Mouse (Mus musculus) midbrain, embryonic 11.5 days (tissue): ENCODE results near the gene Synpo2. TPM values are rescaled to one million over a fixed set of nuclear protein-coding genes. Genes with fewer than 3 reads are reported as not detected.

Experiments used
- ATAC-seq: fragments of 200-750 bp; cut with Nextera tagmentation; 2 replicates; pipeline ENCODE4 v1.8.0; 2017; ENCODE audit warnings: moderate TSS enrichment, moderate library complexity; ENCODE audit not compliant: low FRiP score
- DNase-seq: peaks from one replicate; pipeline ENCODE4 v3.0.0; 2015; ENCODE audit warnings: low spot score; ENCODE audit errors: missing footprints
- H3K27ac ChIP-seq: fragments of 300-500 bp; sonication (generic); 2 replicates; pipeline ENCODE4 v1.5.1; 2014; ENCODE audit warnings: low read depth, low read length
- H3K27me3 ChIP-seq: fragments of 300-500 bp; sonication (generic); 2 replicates; pipeline ENCODE4 v1.6.1; 2014; ENCODE audit warnings: mild to moderate bottlenecking, low read length, moderate library complexity, mixed read lengths; ENCODE audit not compliant: control insufficient read depth, insufficient read depth
- H3K36me3 ChIP-seq: fragments of 300-500 bp; sonication (generic); 2 replicates; pipeline ENCODE4 v1.6.1; 2014; ENCODE audit warnings: mild to moderate bottlenecking, low read length, moderate library complexity, mixed read lengths; ENCODE audit not compliant: control insufficient read depth, insufficient read depth
- H3K4me1 ChIP-seq: fragments of 300-500 bp; sonication (generic); 2 replicates; pipeline ENCODE4 v1.6.1; 2014; ENCODE audit warnings: low read length; ENCODE audit not compliant: control insufficient read depth, insufficient read depth
- H3K4me2 ChIP-seq: fragments of 300-500 bp; sonication (generic); 2 replicates; pipeline ENCODE4 v1.6.1; 2014; ENCODE audit warnings: mild to moderate bottlenecking, moderate library complexity
- H3K4me3 ChIP-seq: fragments of 300-500 bp; sonication (generic); 2 replicates; pipeline ENCODE4 v1.5.1; 2014; ENCODE audit warnings: low read depth, low read length
- H3K9ac ChIP-seq: fragments of 300-500 bp; sonication (generic); 2 replicates; pipeline ENCODE4 v1.6.1; 2014; ENCODE audit warnings: low read length
- H3K9me3 ChIP-seq: fragments of 300-500 bp; sonication (generic); 2 replicates; pipeline ENCODE4 v1.6.1; 2016; ENCODE audit warnings: low read length; ENCODE audit not compliant: control insufficient read depth
- WGBS: fragments of 180-500 bp; shearing (Covaris S2); extraction: QIAGEN DNeasy Blood & Tissue Kit; methylation state at CpG from one replicate; pipeline ENCODE4 v1.1.7; 2014; 5-methylcytosine and 5-hydroxymethylcytosine counted together
- polyA plus RNA-seq: library from polyadenylated mRNA; unstranded; fragments of >200 nt; fragmentation: Nextera tagmentation; extraction: Ambion mirVana; gene quantifications from 2 replicates; pipeline ENCODE4 v1.2.1, GENCODE M21; 2014

Gene Synpo2
- polyA plus RNA-seq, 1 experiment from 2014 or later: 4.8 TPM

GRCm38 (mm10) chr3:123163192-123163523 lies 72.8 kb downstream of the Synpo2 start:
- Histone ChIP-seq H3K4me2 (no peak overlapping the region), H3K4me3 (no peak overlapping the region), H3K27ac (no peak overlapping the region), H3K9me3 (no peaks in the 10 kb centered on the region), H3K36me3 (no peaks in the 10 kb centered on the region), H3K27me3 (no peaks in the 10 kb centered on the region), H3K9ac (no peak overlapping the region), H3K4me1 (peaks cover 2% of the 10 kb centered on the region; the same call in 1 of the 2 replicates)
- WGBS: 33% methylated on average over 4 of the region's 4 CpGs
- ATAC-seq (0 out of 2 replicates have a peak, but pooled peaks have one; percentile 23), DNase-seq (no peak)

GRCm38 (mm10) chr3:123162289-123163191 lies 73.4 kb downstream of the Synpo2 start:
- WGBS: 50% methylated on average over 6 of the region's 6 CpGs
- Histone ChIP-seq H3K36me3 (no peaks in the 10 kb centered on the region), H3K4me2 (no peak overlapping the region), H3K27me3 (no peaks in the 10 kb centered on the region), H3K27ac (no peak overlapping the region), H3K4me3 (no peak overlapping the region), H3K4me1 (peaks cover 2% of the 10 kb centered on the region; the same call in 1 of the 2 replicates), H3K9me3 (no peaks in the 10 kb centered on the region), H3K9ac (no peak overlapping the region)
- no peak for ATAC-seq
- no peak for DNase-seq

GRCm38 (mm10) chr3:123160792-123161191 lies 75.2 kb downstream of the Synpo2 start:
- Histone ChIP-seq H3K9me3 (no peaks in the 10 kb centered on the region), H3K36me3 (no peaks in the 10 kb centered on the region), H3K27me3 (no peaks in the 10 kb centered on the region), H3K4me3 (no peak overlapping the region), H3K4me2 (no peak overlapping the region), H3K4me1 (peaks cover 2% of the 10 kb centered on the region; the same call in 1 of the 2 replicates), H3K27ac (no peak overlapping the region), H3K9ac (no peak overlapping the region)
- DNase-seq (peak; percentile 93), ATAC-seq (no peak)
- WGBS: 18% methylated on average over 4 of the region's 4 CpGs

- no peaks in the 10 kb centered on the region for H3K27me3 ChIP-seq
- no peak overlapping the region for H3K4me3 ChIP-seq
- DNase-seq (peak; percentile 87), ATAC-seq (peak; percentile 62)
- no peaks in the 10 kb centered on the region for H3K36me3 ChIP-seq
- H3K27ac ChIP-seq: no peak overlapping the region
- H3K9ac ChIP-seq: no peak overlapping the region
- peaks cover 2% of the 10 kb centered on the region; the same call in 1 of the 2 replicates for H3K4me1 ChIP-seq
- 38% methylated on average over 9 of the region's 9 CpGs for WGBS
- no peaks in the 10 kb centered on the region for H3K9me3 ChIP-seq
- H3K4me2 ChIP-seq: no peak overlapping the region
Measured at GRCm38 (mm10) chr3:123159139-123159824, 76.7 kb downstream of the Synpo2 start.

- WGBS: 42% methylated on average over 6 of the region's 6 CpGs
- Histone ChIP-seq H3K9me3 (no peaks in the 10 kb centered on the region), H3K4me3 (no peak overlapping the region), H3K36me3 (no peaks in the 10 kb centered on the region), H3K9ac (no peak overlapping the region), H3K27ac (no peak overlapping the region), H3K27me3 (no peaks in the 10 kb centered on the region), H3K4me2 (no peak overlapping the region), H3K4me1 (peaks cover 2% of the 10 kb centered on the region; the same call in 1 of the 2 replicates)
- DNase-seq (no peak), ATAC-seq (no peak)
Measured at GRCm38 (mm10) chr3:123158579-123158978, 77.4 kb downstream of the Synpo2 start.

GRCm38 (mm10) chr3:123153337-123153736 lies 82.6 kb downstream of the Synpo2 start:
- ATAC-seq (no peak), DNase-seq (no peak)
- no peaks in the 10 kb centered on the region for H3K36me3 ChIP-seq
- H3K4me3 ChIP-seq: no peak overlapping the region
- no peak overlapping the region for H3K9ac ChIP-seq
- WGBS: 85% methylated on average over 8 of the region's 8 CpGs
- no peaks in the 10 kb centered on the region for H3K9me3 ChIP-seq
- no peak overlapping the region for H3K4me2 ChIP-seq
- no peaks in the 10 kb centered on the region for H3K4me1 ChIP-seq
- no peaks in the 10 kb centered on the region for H3K27me3 ChIP-seq
- no peak overlapping the region for H3K27ac ChIP-seq

GRCm38 (mm10) chr3:123152911-123153310 lies 83.0 kb downstream of the Synpo2 start:
- Histone ChIP-seq H3K4me3 (no peak overlapping the region), H3K4me2 (no peak overlapping the region), H3K27ac (no peak overlapping the region), H3K9me3 (no peaks in the 10 kb centered on the region), H3K27me3 (no peaks in the 10 kb centered on the region), H3K4me1 (no peaks in the 10 kb centered on the region), H3K9ac (no peak overlapping the region), H3K36me3 (no peaks in the 10 kb centered on the region)
- ATAC-seq (no peak), DNase-seq (no peak)
- 89% methylated on average over 5 of the region's 5 CpGs for WGBS

- Histone ChIP-seq H3K4me2 (no peak overlapping the region), H3K9ac (no peak overlapping the region), H3K9me3 (no peaks in the 10 kb centered on the region), H3K4me3 (no peak overlapping the region), H3K27me3 (no peaks in the 10 kb centered on the region), H3K36me3 (no peaks in the 10 kb centered on the region), H3K27ac (no peak overlapping the region), H3K4me1 (no peaks in the 10 kb centered on the region)
- ATAC-seq (no peak), DNase-seq (no peak)
- WGBS: 83% methylated on average over 8 of the region's 8 CpGs
Measured at GRCm38 (mm10) chr3:123150523-123151135, 85.3 kb downstream of the Synpo2 start.
